Mouse (Mus musculus): ENCODE measurements at regions not wholly inside any gene's neighbourhood (a gene's known extent, or its start where the extent isn't known, plus 50 kb on each side); places are given as distances from the start of the nearest gene placed in this dataset.

DNA sequence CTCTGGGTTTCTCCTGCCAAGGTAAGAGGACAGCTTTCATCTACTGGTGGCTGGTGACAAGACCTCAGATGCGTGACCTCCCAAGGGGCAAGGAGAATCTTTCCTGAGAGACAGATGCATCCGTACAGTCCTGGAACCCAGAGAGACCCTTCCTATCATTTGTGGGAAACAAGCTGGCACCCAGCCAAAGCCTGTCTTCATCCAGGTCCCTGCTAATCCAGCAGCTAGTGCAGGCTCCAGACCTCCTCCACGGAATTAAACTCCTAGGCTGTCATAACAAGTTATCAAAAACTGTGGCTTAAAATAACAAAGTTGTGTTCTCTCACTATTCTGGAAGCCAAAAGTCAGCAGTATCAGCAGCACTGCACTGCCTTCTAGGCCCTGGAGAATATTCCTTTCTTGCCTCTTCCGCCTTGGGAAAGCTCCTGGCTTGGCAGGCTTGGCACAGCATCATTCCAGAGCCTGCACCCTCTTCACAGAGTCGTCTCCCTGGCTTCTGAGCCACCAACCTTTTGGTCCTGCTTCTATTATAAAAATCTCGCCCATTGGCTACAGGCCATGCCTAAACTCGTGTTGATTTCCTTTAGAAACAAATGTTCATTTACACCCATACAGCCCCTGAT lies 113.3 kb upstream of the Slc22a22 start:
- Histone ChIP-seq H3K4me1 (ENCODE audit: control insufficient read depth, insufficient read depth, low read length) (no peaks in the 10 kb centered on the region), H3K27ac (ENCODE audit: insufficient read depth, low read length) (no peak overlapping the region), H3K4me3 (ENCODE audit: insufficient read depth, low read length) (no peak overlapping the region)
- TF ChIP-seq CTCF (IDR thresholded peaks at IDR 0.05; ENCODE audit: borderline replicate concordance, insufficient read depth, low read length) (no peak), POLR2A (IDR thresholded peaks at IDR 0.05; ENCODE audit: low read depth, low read length) (no peak)

DNA sequence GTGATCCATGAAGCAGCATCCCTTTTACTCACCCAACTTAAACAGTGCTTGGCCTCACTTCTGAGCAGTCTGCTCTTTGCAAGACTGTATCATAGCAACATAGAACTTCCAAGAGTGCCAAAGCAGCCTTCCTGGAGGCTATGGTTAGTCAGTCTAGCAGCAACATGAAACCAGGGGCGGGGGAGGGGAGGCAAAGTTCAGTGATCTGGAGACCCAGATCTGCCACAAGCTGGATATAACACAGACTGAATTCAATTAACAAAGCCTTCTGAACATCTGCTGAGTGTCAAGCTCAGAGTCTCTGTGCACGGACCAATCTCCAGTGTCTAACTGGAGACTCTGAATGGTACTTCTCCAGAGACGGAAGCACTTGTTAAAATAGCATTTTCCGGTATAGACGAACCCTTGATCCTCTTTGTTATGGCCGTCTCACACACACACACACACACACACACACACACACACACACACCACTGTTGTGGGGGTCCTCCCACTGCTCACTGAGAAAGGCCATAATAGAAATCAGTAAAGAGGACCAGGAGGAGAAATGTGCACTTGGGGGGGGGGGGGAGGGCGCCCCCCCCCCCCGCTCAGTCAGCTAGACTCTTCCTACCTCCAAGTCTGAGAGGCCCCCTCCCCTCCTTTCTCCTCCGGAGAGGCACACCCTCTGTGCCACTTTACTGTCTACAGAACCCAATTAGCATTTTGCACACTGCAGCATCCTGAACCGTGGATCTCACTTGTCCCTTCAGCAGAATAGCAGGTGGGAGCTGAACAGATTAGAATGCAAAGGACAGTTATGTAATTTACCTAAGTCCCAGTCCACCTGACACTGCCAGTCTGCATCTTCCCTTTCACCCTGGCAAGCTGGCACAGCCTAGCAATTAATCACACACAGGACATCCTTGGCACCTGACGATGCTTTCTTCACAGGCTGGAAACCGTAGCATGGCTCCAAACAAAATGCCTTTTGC lies 112.3 kb upstream of the Slc22a22 start:
- H3K27ac ChIP-seq (ENCODE audit: insufficient read depth, low read length): no peak overlapping the region
- H3K4me3 ChIP-seq (ENCODE audit: insufficient read depth, low read length): no peak overlapping the region
- H3K4me1 ChIP-seq (ENCODE audit: control insufficient read depth, insufficient read depth, low read length): no peaks in the 10 kb centered on the region
- TF ChIP-seq POLR2A (IDR thresholded peaks at IDR 0.05; ENCODE audit: low read depth, low read length) (no peak), CTCF (IDR thresholded peaks at IDR 0.05; ENCODE audit: borderline replicate concordance, insufficient read depth, low read length) (no peak)

DNA sequence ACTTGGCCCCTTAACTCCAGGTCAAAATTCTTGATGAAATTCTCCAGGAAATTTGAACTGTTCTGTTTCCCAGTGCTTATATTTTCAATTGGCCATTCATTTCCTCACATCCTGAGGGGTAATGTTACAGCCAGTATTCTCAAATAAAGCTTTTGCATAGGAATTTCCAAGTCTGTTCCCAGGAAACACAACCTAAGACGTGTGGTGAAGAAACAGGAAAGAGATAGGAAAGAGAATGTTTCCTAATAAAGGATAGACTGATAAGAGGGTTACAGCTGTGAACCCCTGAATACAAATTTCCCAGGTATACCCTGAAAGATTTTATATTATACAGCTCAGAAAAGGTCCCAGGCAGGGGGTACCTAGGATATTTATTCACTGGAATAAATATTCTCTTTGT lies 108.0 kb upstream of the Slc22a22 start:
- Histone ChIP-seq H3K4me3 (ENCODE audit: insufficient read depth, low read length) (no peak overlapping the region), H3K4me1 (ENCODE audit: control insufficient read depth, insufficient read depth, low read length) (no peaks in the 10 kb centered on the region), H3K27ac (ENCODE audit: insufficient read depth, low read length) (no peak overlapping the region)
- no peak for TF ChIP-seq POLR2A (IDR thresholded peaks at IDR 0.05; ENCODE audit: low read depth, low read length)
- no peak for TF ChIP-seq CTCF (IDR thresholded peaks at IDR 0.05; ENCODE audit: borderline replicate concordance, insufficient read depth, low read length)

DNA sequence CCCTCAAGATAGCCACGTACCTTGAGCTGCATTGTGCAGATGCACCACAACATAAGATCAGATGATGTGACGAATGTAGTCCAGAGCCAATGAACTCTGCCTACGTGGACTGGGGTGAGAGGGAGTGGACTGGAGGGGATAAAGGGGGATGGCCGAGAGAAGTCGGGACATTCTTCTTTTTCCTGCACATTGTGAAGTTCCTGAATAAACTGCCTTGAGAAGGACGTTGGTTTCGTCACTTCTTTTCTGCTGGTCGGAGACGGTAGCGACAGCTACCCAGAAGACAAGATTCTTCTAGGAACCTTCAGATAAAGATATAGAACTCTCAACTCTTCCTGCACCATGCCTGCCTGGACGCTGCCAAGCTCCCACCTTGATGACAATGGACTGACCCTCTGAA lies 107.1 kb upstream of the Slc22a22 start:
- no peak overlapping the region for H3K27ac ChIP-seq (ENCODE audit: insufficient read depth, low read length)
- no peaks in the 10 kb centered on the region for H3K4me1 ChIP-seq (ENCODE audit: control insufficient read depth, insufficient read depth, low read length)
- TF ChIP-seq POLR2A (IDR thresholded peaks at IDR 0.05; ENCODE audit: low read depth, low read length) (no peak), CTCF (IDR thresholded peaks at IDR 0.05; ENCODE audit: borderline replicate concordance, insufficient read depth, low read length) (no peak)
- no peak overlapping the region for H3K4me3 ChIP-seq (ENCODE audit: insufficient read depth, low read length)

DNA sequence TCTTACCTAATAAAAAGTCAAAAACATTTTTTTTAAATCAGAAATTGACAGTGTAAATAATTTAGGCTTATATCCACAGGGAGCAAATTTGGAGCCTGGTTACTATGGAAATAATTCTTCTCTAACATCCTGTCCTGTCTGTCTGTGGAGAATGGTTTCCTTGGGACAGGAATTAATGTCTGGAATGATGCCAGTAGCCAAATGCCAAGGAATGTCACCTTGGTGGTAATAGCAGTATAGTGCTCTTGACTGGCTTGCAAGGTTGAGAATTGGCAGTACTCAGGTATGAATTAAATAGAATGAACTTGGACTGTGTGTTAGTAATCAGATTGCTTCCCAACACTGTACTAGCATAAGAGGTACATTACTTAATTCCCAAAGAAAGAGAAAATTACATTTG lies 103.8 kb upstream of the Slc22a22 start:
- no peak for TF ChIP-seq POLR2A (IDR thresholded peaks at IDR 0.05; ENCODE audit: low read depth, low read length)
- TF ChIP-seq CTCF (IDR thresholded peaks at IDR 0.05; ENCODE audit: borderline replicate concordance, insufficient read depth, low read length): no peak
- Histone ChIP-seq H3K4me3 (ENCODE audit: insufficient read depth, low read length) (no peak overlapping the region), H3K27ac (ENCODE audit: insufficient read depth, low read length) (no peak overlapping the region), H3K4me1 (ENCODE audit: control insufficient read depth, insufficient read depth, low read length) (no peaks in the 10 kb centered on the region)

DNA sequence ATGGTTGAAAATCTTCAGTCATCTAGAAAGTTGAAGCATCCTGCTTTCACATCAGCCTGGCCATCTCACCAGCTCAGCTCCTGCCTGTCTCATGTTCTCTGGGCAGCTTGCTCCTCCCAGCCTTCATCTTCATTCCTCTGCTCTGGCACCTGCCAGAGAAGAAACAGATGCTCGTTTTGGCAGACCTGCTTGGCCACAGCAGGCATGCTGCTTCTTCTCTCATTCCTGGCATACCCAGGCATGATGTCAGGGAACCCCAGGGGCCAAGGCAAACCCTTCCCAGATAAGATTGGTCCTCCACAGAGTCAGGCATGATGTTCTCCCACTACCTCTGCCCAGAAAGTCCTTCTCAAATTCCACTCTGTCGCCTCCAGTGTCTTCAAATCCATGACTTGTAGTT lies 101.4 kb upstream of the Slc22a22 start:
- Histone ChIP-seq H3K27ac (ENCODE audit: insufficient read depth, low read length) (no peak overlapping the region), H3K4me3 (ENCODE audit: insufficient read depth, low read length) (no peak overlapping the region), H3K4me1 (ENCODE audit: control insufficient read depth, insufficient read depth, low read length) (no peaks in the 10 kb centered on the region)
- TF ChIP-seq POLR2A (IDR thresholded peaks at IDR 0.05; ENCODE audit: low read depth, low read length) (no peak), CTCF (IDR thresholded peaks at IDR 0.05; ENCODE audit: borderline replicate concordance, insufficient read depth, low read length) (no peak)

DNA sequence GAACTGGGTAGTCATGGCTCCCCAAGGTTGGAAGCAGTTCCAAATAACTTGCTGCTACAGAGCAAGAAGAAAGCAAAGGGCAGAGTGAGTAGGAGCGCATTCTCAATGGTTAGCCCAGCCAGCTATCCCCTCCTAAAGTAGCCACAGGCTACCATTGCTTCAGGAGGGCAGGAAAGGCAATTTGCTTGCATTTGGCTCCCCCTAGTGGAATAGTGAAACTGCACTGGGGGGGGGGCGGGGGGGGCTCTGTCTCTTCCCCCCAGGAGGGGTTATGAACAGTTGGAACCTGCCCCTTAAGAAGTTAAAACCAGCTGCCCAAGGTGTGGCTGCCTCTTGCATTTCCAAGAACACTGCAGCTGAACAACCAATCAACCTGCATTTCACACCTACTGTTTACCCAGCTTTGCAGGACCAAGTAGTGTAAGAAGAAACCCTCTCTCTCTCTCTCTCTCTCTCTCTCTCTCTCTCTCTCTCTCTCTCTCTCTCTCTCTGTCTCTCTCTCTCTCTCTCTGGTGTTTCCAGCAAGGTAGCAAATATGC lies 96.7 kb upstream of the Slc22a22 start:
- no peak overlapping the region for H3K27ac ChIP-seq (ENCODE audit: insufficient read depth, low read length)
- H3K4me1 ChIP-seq (ENCODE audit: control insufficient read depth, insufficient read depth, low read length): no peaks in the 10 kb centered on the region
- H3K4me3 ChIP-seq (ENCODE audit: insufficient read depth, low read length): no peak overlapping the region
- TF ChIP-seq POLR2A (IDR thresholded peaks at IDR 0.05; ENCODE audit: low read depth, low read length) (no peak), CTCF (IDR thresholded peaks at IDR 0.05; ENCODE audit: borderline replicate concordance, insufficient read depth, low read length) (no peak)

DNA sequence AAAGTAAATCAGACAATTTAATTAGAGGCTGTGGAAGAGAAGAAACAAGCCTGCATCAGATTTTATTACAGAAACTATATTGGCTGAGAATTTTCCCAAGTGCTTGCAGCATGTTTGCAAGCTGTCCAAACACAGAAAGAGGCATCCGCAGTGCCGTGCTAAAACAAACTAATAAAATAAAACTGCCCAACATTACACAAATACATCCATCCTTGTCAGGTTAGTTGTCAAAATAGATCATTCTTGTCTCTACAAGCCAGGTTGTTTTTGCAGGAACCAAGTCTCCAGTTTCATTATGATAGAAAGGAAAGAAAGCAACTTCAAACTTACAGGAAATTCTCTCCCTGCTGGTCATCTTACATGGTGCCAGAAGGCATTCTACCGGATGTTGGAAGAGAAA lies 95.0 kb upstream of the Slc22a22 start:
- peaks cover 8% of the 10 kb centered on the region; the same call in 1 of the 2 replicates for H3K4me1 ChIP-seq (ENCODE audit: control insufficient read depth, insufficient read depth, low read length)
- no peak for TF ChIP-seq POLR2A (IDR thresholded peaks at IDR 0.05; ENCODE audit: low read depth, low read length)
- TF ChIP-seq CTCF (IDR thresholded peaks at IDR 0.05; ENCODE audit: borderline replicate concordance, insufficient read depth, low read length): no peak
- H3K27ac ChIP-seq (ENCODE audit: insufficient read depth, low read length): no peak overlapping the region
- no peak overlapping the region for H3K4me3 ChIP-seq (ENCODE audit: insufficient read depth, low read length)

DNA sequence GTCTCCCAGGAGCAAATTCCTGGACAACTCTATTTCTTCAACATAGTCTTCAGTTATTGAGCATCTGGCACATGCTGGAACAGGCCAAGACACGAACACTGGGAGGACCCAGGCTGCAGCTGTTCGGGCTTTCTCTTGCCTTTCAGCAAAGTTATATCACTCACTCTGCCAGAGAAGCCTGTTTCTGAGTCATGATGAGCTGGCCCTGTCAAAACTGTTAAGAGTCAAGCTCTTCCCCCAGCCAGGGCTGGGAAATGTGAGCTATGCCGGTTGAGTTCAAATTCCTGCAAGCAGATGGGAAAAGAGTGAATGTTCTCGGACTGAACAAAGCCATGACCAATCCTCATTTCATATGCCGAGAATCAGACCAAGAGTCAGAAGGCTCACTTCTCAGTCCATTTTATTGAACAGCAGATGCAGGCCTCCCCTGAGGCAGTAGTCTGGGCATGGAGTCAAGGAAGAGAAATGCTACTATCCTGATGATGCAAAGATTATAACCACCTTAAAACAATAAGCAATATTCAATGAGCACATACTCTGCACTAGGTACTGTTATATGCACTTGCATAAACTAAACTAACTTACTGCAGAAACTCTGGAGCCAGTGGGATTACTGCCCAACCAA lies 90.7 kb upstream of the Slc22a22 start:
- H3K27ac ChIP-seq (ENCODE audit: insufficient read depth, low read length): peak overlapping the region; percentile 91
- TF ChIP-seq POLR2A (IDR thresholded peaks at IDR 0.05; ENCODE audit: low read depth, low read length): no peak
- TF ChIP-seq CTCF (IDR thresholded peaks at IDR 0.05; ENCODE audit: borderline replicate concordance, insufficient read depth, low read length): no peak
- H3K4me1 ChIP-seq (ENCODE audit: control insufficient read depth, insufficient read depth, low read length): peaks cover 13% of the 10 kb centered on the region
- no peak overlapping the region for H3K4me3 ChIP-seq (ENCODE audit: insufficient read depth, low read length)

Measured in embryonic fibroblast, embryonic 13.5 days (primary cell).